Mouse (Mus musculus) lung, postnatal 0 days (tissue): ENCODE results near the gene Malsu1. TPM values are rescaled to one million over a fixed set of nuclear protein-coding genes. Genes with fewer than 3 reads are reported as not detected.

Source experiments
- ATAC-seq: fragments of 200-750 bp; cut with Nextera tagmentation; 2 replicates; pipeline ENCODE4 v1.8.0; 2017; ENCODE audit warnings: moderate library complexity
- DNase-seq: peaks from one replicate; pipeline ENCODE4 v3.0.0-alpha.2; 2016; ENCODE audit warnings: low spot score
- H3K27ac ChIP-seq: fragments of 300-500 bp; sonication (generic); 2 replicates; pipeline ENCODE4 v1.5.1; 2014; ENCODE audit warnings: antibody characterized with exemption, mild to moderate bottlenecking, low read length, mixed read lengths
- H3K27me3 ChIP-seq: fragments of 300-500 bp; sonication (generic); replicated peaks from 2 replicates; pipeline ENCODE4 v1.6.1; 2014; ENCODE audit warnings: low read length, mixed read lengths; ENCODE audit not compliant: insufficient read depth
- H3K36me3 ChIP-seq: fragments of 300-500 bp; sonication (generic); 2 replicates; pipeline ENCODE4 v1.6.1; 2014; ENCODE audit warnings: low read length, mixed read lengths; ENCODE audit not compliant: insufficient read depth
- H3K4me1 ChIP-seq: fragments of 300-500 bp; sonication (generic); 2 replicates; pipeline ENCODE4 v1.6.1; 2014; ENCODE audit warnings: antibody characterized with exemption, low read depth, low read length, mixed read lengths; ENCODE audit not compliant: insufficient read depth
- H3K4me2 ChIP-seq: fragments of 300-500 bp; sonication (generic); replicated peaks from 2 replicates; pipeline ENCODE4 v1.6.1; 2014; ENCODE audit warnings: low read depth, mild to moderate bottlenecking, low read length, moderate library complexity, mixed read lengths
- H3K4me3 ChIP-seq: fragments of 300-500 bp; sonication (generic); 2 replicates; pipeline ENCODE4 v1.5.1; 2014; ENCODE audit warnings: low read depth, low read length
- H3K9ac ChIP-seq: fragments of 300-500 bp; sonication (generic); replicated peaks from 2 replicates; pipeline ENCODE4 v1.6.1; 2014; ENCODE audit warnings: low read depth, mild to moderate bottlenecking
- H3K9me3 ChIP-seq: fragments of 300-500 bp; sonication (generic); 2 replicates; pipeline ENCODE4 v1.6.1; 2016; ENCODE audit warnings: low read length, mixed read lengths
- CTCF ChIP-seq: IDR thresholded peaks from 2 replicates; pipeline ENCODE4 v1.5.1; 2016; ENCODE audit warnings: antibody characterized with exemption, mild to moderate bottlenecking
- EP300 ChIP-seq: IDR thresholded peaks from 2 replicates; pipeline ENCODE4 v1.6.1; 2016; ENCODE audit warnings: antibody characterized with exemption, mild to moderate bottlenecking, control low read depth
- WGBS: fragments of 180-500 bp; shearing (Covaris S2); extraction: QIAGEN DNeasy Blood & Tissue Kit; methylation state at CpG from one replicate; pipeline ENCODE4 v1.1.7; 2014; 5-methylcytosine and 5-hydroxymethylcytosine counted together
- polyA plus RNA-seq: library from polyadenylated mRNA; unstranded; fragments of >200 nt; fragmentation: Nextera tagmentation; extraction: Ambion mirVana; gene quantifications from 2 replicates; pipeline ENCODE4 v1.2.1, GENCODE M21; 2015

The Malsu1 gene
- polyA plus RNA-seq, 1 experiment from 2014 or later, result 84.1 TPM

GRCm38 (mm10) chr6:49109196-49109595, 35.6 kb downstream of the Malsu1 start:
- Histone ChIP-seq H3K4me1 (no peaks in the 10 kb centered on the region), H3K9me3 (no peaks in the 10 kb centered on the region), H3K9ac (no peak overlapping the region), H3K4me2 (no peak overlapping the region), H3K27me3 (no peaks in the 10 kb centered on the region), H3K4me3 (no peak overlapping the region), H3K27ac (no peak overlapping the region), H3K36me3 (no peaks in the 10 kb centered on the region)
- WGBS, result 88% methylated on average over 2 of the region's 2 CpGs
- DNase-seq, result no peak
- TF ChIP-seq EP300, result no peak
- no peak for TF ChIP-seq CTCF
- no peak for ATAC-seq

DNA sequence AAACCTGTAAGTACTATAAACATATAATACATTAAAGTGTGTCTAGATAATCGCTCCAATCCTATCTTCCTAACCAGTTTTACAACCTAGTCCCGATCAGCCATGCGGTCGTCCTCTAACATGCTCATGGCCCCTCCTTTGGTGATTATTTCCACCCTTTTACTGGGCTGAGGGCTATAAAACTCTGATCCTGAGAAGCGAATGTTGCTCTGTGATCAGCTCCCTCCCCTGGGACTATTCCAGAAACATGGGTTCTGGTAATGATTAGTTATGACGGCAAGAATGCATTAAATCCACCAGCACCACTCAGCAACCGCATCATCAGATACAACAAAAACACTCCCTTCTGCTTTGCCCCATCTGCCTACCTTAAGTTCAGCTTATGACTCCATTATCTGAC, 40.3 kb downstream of the Malsu1 start:
- Histone ChIP-seq H3K27me3 (no peaks in the 10 kb centered on the region), H3K9me3 (no peaks in the 10 kb centered on the region), H3K36me3 (no peaks in the 10 kb centered on the region), H3K9ac (no peak overlapping the region), H3K4me3 (no peak overlapping the region), H3K4me2 (no peak overlapping the region), H3K4me1 (no peaks in the 10 kb centered on the region; the same call in 1 of the 2 replicates), H3K27ac (no peak overlapping the region)
- DNase-seq, result no peak
- no peak for TF ChIP-seq CTCF
- TF ChIP-seq EP300, result no peak
- WGBS, result 88% methylated on average over 7 of the region's 7 CpGs
- ATAC-seq, result no peak

DNA sequence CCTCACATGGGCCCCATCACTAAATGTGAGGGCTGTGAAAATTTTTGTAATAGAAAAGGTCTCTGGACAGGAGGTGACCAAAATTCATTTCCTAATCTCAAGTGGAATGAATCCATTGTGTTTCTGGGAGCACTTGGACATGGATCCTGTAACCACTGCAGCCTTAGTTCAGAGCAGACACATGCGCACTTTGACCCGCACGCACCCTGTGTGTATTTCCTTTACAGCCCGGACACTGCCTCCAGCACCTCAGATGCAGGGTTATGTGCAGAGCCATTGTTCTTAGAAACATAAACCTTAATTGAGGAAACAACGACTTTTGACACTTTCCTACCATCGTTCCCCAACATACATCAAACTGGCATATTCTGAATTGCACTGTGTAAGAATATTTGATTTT, 40.9 kb downstream of the Malsu1 start:
- Histone ChIP-seq H3K4me1 (no peaks in the 10 kb centered on the region; the same call in 1 of the 2 replicates), H3K27ac (no peak overlapping the region), H3K4me3 (no peak overlapping the region), H3K27me3 (no peaks in the 10 kb centered on the region), H3K9me3 (no peaks in the 10 kb centered on the region), H3K36me3 (no peaks in the 10 kb centered on the region), H3K4me2 (no peak overlapping the region), H3K9ac (no peak overlapping the region)
- WGBS, result 87% methylated on average over 6 of the region's 6 CpGs
- DNase-seq, result no peak
- TF ChIP-seq CTCF (no peak), EP300 (no peak)
- no peak for ATAC-seq

DNA sequence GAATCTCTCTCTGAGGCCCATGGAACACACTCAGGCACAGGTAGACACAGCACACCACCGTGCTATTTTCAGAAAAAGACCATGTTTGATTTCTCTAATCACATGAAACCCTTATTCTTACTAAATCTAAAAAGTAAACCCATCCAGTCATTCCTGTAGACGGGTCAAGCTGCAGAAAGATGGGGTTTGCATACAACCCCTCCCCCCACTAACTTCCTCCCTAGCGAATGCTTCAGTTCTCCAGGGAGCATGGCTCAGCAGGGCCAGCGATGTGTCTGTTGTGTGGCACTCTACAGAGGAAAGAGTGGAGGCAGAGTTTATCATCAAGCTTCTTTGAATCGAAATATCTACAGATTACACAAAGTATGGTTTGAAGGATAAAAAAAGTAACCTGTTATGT, 42.0 kb downstream of the Malsu1 start:
- ATAC-seq (no peak), DNase-seq (no peak)
- Histone ChIP-seq H3K4me1 (peaks cover 6% of the 10 kb centered on the region; the same call in 1 of the 2 replicates), H3K36me3 (no peaks in the 10 kb centered on the region), H3K9ac (no peak overlapping the region), H3K27ac (no peak overlapping the region; the same call in 1 of the 2 replicates), H3K9me3 (no peaks in the 10 kb centered on the region), H3K4me2 (no peak overlapping the region), H3K27me3 (no peaks in the 10 kb centered on the region), H3K4me3 (no peak overlapping the region)
- TF ChIP-seq EP300, result no peak
- no peak for TF ChIP-seq CTCF
- WGBS, result 69% methylated on average over 5 of the region's 5 CpGs

DNA sequence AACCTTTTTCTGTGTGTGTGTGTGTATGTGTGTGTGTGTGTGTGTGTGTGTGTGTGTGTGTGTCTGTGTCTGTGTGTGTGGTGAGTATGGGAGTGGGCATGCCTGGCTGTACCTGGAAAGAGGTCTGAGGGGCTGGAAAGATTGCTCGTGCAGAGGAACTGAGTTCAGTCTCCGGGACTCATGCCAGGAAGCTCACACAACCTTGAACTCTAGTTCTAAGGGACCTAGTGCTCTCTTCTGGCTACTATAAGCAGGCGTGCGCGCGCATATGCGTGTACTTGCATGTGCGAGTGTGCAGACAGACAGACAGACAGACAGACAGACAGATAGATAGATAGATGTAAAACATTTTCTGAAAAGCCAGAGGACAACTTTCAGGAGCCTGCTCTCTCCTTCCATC, 42.6 kb downstream of the Malsu1 start:
- DNase-seq (no peak), ATAC-seq (no peak)
- H3K27ac ChIP-seq, result no peak overlapping the region
- no peak overlapping the region for H3K4me3 ChIP-seq
- WGBS, result 78% methylated on average over 8 of the region's 8 CpGs
- H3K27me3 ChIP-seq, result no peaks in the 10 kb centered on the region
- peaks cover 6% of the 10 kb centered on the region; the same call in 1 of the 2 replicates for H3K4me1 ChIP-seq
- H3K4me2 ChIP-seq, result no peak overlapping the region
- TF ChIP-seq EP300, result no peak
- TF ChIP-seq CTCF, result no peak
- H3K36me3 ChIP-seq, result no peaks in the 10 kb centered on the region
- no peaks in the 10 kb centered on the region for H3K9me3 ChIP-seq
- H3K9ac ChIP-seq, result no peak overlapping the region

- WGBS, result 54% methylated on average over 8 of the region's 8 CpGs
- TF ChIP-seq EP300 (no peak), CTCF (no peak)
- Histone ChIP-seq H3K9ac (no peak overlapping the region), H3K9me3 (no peaks in the 10 kb centered on the region), H3K4me3 (no peak overlapping the region), H3K36me3 (no peaks in the 10 kb centered on the region), H3K27me3 (no peaks in the 10 kb centered on the region), H3K27ac (no peak overlapping the region), H3K4me1 (peaks cover 6% of the 10 kb centered on the region; the same call in 1 of the 2 replicates), H3K4me2 (no peak overlapping the region)
- ATAC-seq (peak; percentile 90), DNase-seq (peak; percentile 87)
Measured at GRCm38 (mm10) chr6:49118446-49118845, 44.9 kb downstream of the Malsu1 start.
